Mouse (Mus musculus): ENCODE results near the gene Rccd1. TPM values are rescaled to one million over a fixed set of nuclear protein-coding genes. Genes with fewer than 3 reads are reported as not detected.
"Not testable (repeated sequence)": the region's sequence is repeated elsewhere in the genome, so short reads cannot be mapped to it uniquely, and the experiment has no call there.

Gene Rccd1
- total RNA-seq, 1 experiment from 2014 or later, result 4.0 TPM

DNA sequence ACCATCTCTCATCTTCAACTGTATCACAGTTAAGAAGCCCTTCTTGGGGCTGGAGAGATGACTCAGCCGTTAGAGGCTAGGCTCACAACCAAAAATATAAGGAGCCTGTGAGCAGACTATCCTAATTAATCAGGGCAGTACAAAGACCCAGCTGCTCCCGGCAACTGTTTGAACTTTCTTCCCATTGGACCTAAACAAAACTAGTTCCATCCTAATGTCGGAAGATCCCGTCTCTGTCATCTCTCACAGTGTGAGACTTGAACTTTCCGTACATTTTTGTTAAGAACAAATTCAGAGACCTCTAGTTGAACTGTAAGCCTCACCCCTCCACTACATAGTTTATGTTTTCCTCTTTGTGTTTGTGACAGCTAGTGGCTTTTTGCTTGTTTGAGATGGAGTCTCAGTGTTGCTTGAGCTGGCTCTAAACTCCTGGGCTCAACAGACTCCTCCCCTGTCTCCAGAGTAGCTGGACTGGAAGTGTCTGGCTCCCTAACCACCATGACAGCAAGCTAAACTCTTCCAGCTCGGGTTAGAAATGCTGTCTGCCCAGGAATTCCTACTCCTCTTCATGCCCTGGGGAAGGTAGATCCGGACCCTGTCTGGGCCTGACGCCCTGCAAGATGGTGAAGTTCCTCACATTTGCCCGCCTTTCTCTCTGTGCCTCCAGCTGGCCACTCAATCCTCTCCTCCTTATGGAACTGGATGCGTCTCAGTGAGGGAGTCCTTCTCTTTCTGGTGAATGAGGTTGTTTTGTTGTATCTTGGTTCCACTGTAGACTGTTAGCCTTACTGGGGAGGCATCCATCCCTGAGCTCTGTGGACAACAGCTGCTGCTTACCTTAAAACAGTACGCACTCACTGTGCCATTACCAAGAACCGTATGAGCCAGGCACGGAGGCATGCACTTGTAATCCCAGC lies 23.7 kb upstream of the Rccd1 start:
- ATAC-seq (replicated peaks; ENCODE audit: insufficient number of reproducible peaks, low FRiP score, low TSS enrichment, poor library complexity, severe bottlenecking), result no peak

DNA sequence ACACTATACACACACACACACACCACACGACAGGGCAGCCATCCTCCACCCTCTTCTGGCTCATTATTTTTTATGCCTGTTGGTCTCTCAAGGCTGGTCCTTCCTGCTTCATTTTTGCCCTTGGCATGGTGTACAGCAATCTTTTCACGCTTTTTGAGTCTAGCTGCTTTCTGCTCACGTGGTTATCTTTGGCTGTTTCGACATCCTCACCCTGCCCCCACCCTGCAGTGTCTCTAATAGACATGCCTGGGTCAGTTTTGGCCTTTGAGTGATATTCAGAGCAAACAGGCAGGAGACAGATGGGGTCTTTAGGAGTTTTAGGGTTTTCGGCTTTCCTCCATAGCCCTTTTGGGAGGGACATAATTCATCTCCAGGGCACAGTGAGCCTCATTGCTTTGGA lies 22.6 kb upstream of the Rccd1 start:
- ATAC-seq (replicated peaks; ENCODE audit: insufficient number of reproducible peaks, low FRiP score, low TSS enrichment, poor library complexity, severe bottlenecking), result no peak

DNA sequence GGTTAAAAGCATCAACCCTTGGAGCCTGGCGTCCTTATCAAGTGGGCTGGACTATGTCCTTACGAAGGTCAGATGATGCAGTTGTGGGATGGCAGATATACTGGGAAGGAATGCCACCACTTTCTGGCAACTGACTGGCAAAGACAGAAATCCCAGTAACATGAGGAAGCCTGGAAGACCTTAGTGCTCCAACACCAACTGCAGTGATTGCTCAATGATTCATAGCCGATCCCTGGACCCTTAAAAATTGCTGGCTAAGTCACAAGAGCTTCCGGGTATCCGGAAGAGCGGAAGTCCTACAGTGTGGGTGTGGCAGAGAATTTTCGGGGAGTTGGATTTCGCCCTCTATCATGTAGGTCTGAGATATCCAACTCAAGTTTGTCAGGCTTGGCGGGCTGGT lies 21.9 kb upstream of the Rccd1 start:
- no peak for ATAC-seq (replicated peaks; ENCODE audit: insufficient number of reproducible peaks, low FRiP score, low TSS enrichment, poor library complexity, severe bottlenecking)

DNA sequence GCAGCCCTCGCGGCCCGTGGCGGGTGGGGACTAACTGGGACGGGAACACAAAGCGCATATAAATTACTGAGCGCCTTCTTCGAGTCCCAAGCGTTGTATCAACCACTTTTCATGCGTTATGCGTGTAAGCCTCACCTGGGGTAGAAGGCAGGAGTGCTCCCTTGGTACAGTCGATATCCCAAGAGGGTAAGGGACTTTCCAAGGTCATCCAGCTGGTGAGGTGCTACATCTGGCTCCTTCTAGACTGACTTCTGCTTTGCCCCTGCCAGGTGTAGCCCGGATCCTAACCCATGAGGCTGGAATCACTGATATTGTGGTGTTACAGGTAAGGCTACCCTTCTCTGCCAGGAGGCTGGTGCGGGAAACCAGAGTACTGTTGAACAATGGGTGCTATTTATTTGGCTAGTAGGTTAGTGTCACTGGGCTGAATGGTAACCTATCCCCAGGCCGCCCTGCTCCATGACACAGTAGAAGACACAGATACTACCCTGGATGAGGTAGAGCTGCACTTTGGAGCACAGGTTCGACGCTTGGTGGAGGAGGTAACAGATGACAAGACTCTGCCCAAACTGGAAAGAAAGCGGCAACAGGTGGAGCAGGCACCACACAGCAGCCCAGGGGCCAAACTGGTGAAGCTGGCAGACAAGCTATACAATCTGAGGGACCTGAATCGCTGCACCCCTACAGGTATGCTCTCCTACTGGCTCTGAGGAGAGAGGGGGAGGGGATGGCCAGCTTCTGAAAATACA lies 19.2 kb upstream of the Rccd1 start:
- ATAC-seq (replicated peaks; ENCODE audit: insufficient number of reproducible peaks, low FRiP score, low TSS enrichment, poor library complexity, severe bottlenecking), result no peak

DNA sequence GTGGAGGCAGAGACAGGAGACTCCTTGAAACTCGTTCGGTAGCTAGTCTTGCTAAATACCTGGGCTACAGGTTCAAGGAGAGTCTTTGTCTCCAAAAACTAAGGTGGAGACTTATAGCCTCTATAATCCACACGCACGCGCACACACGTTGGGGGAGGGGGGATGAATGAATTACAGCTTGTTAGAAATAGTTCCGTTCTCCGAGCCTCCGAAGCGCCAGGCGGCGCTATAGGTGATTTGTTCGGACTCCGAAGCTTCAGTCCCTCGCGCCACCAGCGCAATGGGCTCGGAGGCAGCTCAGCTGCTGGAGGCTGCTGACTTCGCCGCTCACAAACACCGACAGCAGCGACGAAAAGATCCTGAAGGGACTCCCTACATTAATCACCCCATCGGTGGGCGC lies 18.6 kb upstream of the Rccd1 start, which contains the start of gene Hddc3:
Hddc3 (plus strand) TSS at position 247 of the 400 bp plus-strand sequence.
- ATAC-seq (replicated peaks; ENCODE audit: insufficient number of reproducible peaks, low FRiP score, low TSS enrichment, poor library complexity, severe bottlenecking), result peak; percentile 63

DNA sequence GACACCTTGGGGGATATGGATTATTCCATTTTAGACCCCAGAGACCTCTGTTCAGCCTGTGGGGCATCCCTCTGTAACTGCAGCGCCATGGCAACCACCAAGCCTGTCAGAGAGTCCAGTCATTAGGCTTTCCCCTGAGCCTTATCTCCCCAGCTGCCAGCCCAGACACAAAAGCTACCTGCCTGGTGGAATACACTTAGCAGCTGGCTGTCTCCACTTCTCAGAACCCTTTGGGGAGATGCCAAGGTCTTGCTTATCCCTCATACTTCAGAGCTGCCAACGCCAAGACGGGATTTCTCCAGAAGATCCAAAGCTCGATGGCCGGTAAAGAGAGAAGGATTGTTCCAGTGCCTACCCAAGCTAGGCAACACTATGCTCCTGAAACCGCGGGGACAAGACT lies 17.5 kb upstream of the Rccd1 start:
- ATAC-seq (replicated peaks; ENCODE audit: insufficient number of reproducible peaks, low FRiP score, low TSS enrichment, poor library complexity, severe bottlenecking), result no peak

DNA sequence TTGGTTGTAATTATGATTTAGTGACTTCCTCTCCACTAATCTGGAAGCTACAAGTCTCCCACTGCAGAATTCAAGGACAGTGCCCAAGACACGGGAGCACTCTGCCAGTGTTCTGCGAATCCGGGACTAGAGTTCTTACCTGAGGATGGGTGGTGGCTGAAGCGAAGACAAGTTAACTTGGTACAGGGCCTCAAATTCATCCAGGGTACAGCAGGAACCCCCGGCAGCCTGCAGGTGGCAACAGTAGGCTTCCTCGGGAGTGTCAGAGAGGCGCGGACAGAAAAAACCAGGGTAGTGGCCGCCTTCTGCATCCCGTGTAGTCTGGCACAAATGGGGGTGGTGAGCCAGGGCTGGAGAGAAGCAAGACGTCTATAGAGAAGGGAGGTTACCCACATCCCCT lies 16.5 kb upstream of the Rccd1 start, which contains the start of gene Unc45a:
Unc45a (minus strand) TSS at position 213 of the 400 bp plus-strand sequence.
- ATAC-seq (replicated peaks; ENCODE audit: insufficient number of reproducible peaks, low FRiP score, low TSS enrichment, poor library complexity, severe bottlenecking), result peak; percentile 53

DNA sequence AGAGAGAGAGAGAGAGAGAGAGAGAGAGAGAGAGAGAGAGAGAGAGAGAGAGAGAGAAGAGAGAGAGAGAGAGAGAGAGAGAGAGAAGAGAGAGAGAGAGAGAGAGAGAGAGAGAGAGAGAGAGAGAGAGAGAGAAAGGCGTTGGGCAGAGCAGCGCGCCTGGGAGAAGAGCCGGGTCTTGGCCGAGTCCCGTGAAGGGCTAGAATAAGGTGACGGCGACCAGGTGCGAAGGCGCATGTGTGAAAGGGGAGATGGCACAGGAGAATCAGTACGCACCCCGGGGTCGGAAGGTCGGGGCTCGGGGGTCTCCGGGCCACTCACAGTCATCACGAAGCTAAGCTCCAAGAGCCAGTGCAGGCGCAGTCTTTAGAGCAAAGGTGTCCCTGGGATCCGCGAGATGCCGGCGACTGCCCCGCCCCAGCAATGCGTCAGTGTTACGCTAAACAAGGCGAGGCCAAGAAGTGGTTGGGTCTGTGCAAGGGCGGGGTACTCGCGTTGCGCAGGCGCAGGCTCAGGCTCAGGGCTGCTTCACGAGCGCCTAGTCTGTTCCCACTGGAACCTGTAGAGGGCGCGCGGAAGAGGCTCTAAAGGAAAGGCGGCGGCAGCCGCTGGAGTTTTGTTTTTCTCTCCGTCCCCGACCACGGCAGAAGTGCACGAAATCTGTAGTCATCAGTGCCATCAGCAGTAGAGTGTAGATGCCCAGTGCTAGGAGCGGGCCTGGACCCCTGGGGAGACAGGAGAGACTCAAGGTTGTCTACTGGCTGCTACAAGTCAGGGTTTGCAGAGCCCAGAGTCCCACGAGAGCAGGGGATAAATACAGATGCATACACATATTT lies 15.8 kb upstream of the Rccd1 start:
- peak; percentile 87 for ATAC-seq (replicated peaks; ENCODE audit: insufficient number of reproducible peaks, low FRiP score, low TSS enrichment, poor library complexity, severe bottlenecking)

DNA sequence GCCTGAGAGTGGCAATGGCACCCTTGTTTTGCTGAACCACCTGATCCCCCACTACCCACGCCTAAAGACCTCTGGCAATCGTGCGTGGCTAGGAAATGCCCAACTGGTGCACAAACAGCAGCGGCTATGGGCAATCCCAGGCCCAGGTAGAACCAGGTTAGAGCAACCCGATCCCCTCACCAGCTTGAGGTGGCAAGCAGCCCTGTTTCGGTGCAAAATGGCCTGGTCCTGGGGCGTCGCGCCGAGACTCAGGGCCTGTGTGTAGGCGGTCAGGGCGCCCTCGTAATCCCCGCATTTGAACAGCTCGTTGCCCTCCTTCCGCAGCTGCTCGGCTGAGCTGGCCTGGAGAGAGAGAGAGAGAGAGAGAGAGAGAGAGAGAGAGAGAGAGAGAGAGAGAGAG lies 15.1 kb upstream of the Rccd1 start:
- no peak for ATAC-seq (replicated peaks; ENCODE audit: insufficient number of reproducible peaks, low FRiP score, low TSS enrichment, poor library complexity, severe bottlenecking)

DNA sequence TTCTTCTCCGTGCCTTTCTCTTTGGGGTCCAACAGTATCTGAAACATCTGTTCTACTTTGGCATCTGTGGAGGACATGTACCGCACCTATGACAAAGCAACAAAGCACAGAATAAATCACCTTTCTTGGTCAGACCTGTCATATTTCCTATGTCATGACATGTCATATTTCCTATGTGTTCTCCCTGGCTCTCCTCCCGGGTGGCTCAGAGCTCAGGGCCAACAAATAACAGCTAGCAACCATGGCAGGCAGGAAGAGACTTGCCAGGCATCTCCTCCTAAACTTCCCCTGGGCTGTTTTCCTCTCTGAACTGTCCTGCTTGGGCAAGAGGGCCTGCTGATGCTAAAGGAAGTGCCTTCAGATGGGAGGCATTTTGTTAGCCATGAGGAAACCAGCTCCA lies 12.7 kb upstream of the Rccd1 start:
- ATAC-seq (replicated peaks; ENCODE audit: insufficient number of reproducible peaks, low FRiP score, low TSS enrichment, poor library complexity, severe bottlenecking), result no peak

DNA sequence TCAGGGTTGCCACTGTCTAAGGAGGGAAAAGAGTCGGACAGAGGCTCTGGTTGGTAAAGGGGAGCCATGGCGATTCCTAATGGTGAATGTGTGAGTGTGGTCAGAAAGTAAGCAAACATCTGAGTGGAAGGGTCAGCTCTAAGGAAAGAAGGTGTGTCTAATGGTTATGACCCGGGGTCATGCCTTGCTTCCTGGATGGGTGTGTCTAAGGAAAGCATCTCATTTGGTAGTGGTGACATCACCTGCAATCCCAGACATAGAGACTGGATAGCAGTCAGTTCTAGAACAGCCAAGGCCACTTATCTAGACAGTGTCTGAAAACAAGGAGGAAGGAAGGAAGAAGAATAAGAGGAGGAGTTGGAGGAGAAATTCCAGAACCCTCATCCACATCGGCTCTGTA lies 10.6 kb upstream of the Rccd1 start:
- ATAC-seq (replicated peaks; ENCODE audit: insufficient number of reproducible peaks, low FRiP score, low TSS enrichment, poor library complexity, severe bottlenecking), result no peak

DNA sequence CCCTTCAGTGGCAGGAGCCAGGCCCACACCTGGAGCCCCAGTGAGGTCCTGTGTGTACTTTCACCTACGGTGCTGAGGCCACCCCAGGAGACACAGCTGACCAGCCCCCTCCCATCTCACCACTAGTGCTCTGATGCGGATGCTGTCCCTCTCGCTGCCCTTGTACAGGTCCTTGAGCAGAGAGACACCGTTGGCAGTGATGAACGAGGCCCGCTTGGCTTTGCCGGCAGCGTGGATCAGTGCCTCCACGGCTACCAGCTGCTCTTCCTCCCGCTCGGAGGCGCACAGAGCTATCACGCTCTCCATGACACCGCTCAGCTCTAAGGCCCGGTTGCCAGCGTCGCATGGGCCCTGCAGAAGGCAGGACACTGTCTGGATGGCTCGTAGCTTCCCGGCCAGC lies 7.2 kb upstream of the Rccd1 start:
- no peak for ATAC-seq (replicated peaks; ENCODE audit: insufficient number of reproducible peaks, low FRiP score, low TSS enrichment, poor library complexity, severe bottlenecking)

DNA sequence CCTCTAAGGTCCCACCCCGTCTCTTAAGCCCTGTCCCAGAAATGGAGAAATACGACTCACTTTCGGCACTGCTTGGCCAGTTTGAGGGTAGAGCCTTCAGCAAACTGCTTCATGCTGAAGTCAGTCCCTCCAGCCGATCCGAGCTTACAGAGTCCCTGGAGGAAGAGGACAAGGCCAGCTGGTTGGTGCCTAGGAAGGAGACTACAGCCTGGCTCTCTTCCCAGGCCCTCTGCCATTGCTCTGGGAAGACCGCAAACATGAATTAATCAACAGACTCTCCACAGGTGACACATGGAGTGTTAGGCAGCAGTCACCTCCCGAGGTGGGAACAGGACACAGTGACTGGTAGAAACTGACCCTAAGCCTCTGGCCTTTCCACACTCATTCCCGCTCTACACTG lies 6.0 kb upstream of the Rccd1 start:
- ATAC-seq (replicated peaks; ENCODE audit: insufficient number of reproducible peaks, low FRiP score, low TSS enrichment, poor library complexity, severe bottlenecking), result no peak

DNA sequence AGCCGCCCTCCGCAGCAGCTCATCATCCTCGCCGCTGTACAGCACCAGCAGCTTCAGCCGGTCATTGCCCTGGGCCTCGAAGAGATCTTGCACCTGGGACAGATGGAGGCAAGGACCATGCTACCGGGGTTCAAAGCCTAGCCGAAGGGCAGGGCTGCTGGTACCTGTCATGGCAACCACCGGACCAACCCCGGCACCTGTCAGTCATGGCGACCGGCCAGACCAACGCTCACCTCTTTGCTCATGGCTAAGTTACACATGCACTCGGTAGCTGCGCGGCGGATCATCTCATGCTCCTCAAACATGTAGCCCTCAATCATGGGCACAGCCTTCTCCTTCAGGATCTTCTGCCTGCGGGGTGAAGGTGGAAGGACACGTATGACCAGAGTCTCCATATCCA lies 1.8 kb upstream of the Rccd1 start:
- ATAC-seq (replicated peaks; ENCODE audit: insufficient number of reproducible peaks, low FRiP score, low TSS enrichment, poor library complexity, severe bottlenecking), result no peak

DNA sequence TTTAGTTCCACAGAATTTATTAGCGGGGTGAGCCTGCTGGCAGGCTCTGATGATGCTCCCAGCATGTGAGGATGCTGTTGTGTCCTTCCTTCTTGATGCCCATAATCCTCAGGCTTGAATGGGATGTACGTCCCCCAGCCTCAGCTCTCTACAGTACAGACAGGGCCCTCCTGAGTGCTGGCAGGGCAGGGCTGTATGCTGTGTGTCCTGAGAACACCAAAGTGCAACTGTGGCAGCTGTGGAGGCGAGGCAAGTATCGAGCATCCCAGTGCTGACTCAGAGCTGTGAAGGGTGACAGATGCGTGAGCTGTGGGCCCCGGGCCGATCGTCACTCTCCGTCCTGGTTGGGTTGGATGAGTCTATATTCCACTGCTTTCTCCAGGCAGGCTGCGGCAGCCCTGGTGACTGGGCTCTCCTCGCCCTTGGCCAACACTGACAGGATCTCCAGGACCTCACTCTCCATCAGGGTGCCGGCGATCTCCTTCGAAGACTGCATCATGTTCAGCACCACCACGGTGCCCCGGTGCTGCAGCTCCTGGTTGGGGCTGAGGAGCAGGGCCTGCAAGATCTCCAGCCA lies 1.1 kb upstream of the Rccd1 start:
- ATAC-seq (replicated peaks; ENCODE audit: insufficient number of reproducible peaks, low FRiP score, low TSS enrichment, poor library complexity, severe bottlenecking), result no peak

DNA sequence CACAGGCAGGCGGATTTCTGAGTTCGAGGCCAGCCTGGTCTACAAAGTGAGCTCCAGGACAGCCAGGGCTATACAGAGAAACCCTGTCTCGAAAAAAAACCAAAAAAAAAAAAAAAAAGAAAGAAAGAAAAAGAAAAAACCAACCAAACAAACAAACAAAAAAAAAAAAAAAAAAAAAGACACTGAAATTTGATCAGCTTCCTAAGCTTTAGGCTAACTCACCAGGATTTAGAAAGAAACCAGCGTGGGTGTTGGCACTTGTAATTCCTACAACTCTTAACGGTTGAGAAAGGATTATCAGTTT lies 514 bp upstream of the Rccd1 start:
- ATAC-seq (replicated peaks; ENCODE audit: insufficient number of reproducible peaks, low FRiP score, low TSS enrichment, poor library complexity, severe bottlenecking), result not testable (repeated sequence)

DNA sequence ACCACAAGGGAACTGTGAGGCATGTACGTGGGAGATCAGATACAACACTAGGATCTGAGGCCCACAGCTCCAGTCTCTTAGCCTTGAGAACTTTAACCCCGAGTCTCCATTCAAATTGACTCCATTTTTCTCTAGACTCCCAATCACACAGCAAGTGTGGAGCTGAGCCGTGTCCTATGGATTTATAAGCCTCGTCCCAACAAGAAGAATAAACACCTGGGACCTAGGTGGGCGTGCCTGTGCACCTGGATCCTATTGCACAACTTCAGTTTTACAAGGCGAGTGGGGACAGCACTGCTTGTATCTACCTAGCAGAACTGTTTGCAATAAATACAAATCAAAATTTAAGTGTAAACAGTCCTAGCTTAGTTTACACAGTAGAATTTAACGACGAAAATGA lies 918 bp downstream of the Rccd1 start:
- ATAC-seq (replicated peaks; ENCODE audit: insufficient number of reproducible peaks, low FRiP score, low TSS enrichment, poor library complexity, severe bottlenecking), result no peak

DNA sequence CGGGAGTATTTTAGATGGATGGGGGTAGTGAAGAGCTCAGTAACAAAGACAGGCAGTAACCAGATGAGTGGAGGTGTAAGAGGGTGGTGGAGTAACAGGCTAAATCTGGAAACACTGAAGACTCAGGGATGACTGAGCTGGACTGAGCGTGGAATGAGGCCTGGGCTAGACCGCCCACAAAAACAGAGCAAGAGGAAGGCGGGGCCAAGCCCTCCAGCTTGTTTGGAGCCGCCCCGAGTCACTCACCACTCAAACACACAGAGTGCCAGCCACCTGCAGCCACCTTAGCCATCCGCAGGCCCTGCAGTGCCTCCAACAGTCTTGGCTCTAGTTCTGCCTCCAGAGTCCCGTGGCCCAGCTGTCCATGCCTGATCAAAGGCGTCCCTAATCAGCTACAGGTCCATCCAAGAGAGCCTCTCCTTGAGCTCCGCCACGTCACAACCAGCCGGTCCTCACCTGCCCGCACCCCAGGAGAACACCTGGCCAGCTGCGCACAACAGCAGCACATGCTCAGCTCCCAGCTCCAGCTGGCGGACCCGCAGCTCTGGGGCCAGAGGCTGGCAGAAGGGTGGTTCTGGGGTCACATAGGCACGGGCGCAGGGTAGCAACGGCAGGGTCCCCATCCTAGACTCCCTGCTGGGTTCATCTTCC lies 4.3 kb downstream of the Rccd1 start:
- no peak for ATAC-seq (replicated peaks; ENCODE audit: insufficient number of reproducible peaks, low FRiP score, low TSS enrichment, poor library complexity, severe bottlenecking)
